8 mouse cellular contexts compared by ENCODE assay signal in the genomic region with DNA sequence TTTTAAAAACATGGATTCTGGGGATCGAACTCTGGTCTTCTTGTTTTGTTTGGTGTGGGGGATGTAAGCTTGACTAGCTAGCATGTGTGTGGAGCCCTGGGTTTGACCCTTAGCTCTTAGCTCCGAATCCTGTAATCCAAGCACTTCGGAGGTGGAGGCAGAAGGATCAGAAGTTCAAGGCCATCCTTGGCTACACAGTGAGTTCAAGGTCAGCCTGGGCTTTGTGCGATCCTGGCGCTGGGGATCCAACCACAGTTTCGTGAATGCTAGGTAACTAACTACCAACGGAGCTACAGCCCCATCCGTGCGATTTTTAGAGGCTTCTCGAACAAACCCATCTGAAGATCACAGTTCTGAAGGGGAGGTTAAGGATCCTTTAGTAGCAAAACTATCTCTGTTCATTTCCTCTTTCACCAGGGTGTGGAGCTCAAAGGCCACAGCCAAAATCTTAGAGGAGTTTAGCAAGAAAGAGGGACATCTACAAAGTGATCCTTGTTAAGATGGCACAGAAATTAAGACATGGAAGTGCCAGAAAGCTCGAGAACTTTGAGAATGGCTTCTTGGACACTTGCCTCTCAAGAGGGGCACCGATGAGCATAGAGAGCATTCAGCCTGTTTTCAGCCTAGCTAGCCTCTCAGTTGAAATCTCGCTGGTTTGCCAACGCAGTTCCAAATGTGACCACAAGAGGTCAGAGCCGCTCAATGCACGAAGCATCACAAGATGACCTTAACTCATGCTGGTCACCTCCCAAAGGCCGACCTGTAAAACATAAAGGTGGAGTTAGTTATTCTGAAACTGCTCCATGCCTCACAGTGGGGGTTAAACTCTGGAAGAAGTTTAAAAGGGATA.
A peak's percentile ranks its signal among the peaks of the same experiment; 100 is the strongest.
DNase-seq lines count a peak whose midpoint lies in the region; ATAC-seq lines count a peak whose summit lies in the region.

No protein-coding gene starts in this region.

- H3K9ac ChIP-seq in hindbrain, embryonic 16.5 days (ENCODE audit: low read depth, low read length), result no peak overlapping the region

- peak overlapping the region; percentile 45 for H3K4me2 ChIP-seq in hindbrain, embryonic 16.5 days (ENCODE audit: low read length)

- 0 out of 2 replicates have a peak overlapping the region, but pooled peaks have one; percentile 7 for H3K4me3 ChIP-seq in hindbrain, embryonic 16.5 days (ENCODE audit: low read length)

- peak; percentile 87 for DNase-seq in NIH3T3 (ENCODE audit: low read depth)
- DNase-seq in cerebellum, postnatal 10 days, result peak; percentile 94 to 95
- peak; percentile 87 for DNase-seq in gastrocnemius, adult 18-20 months (ENCODE audit: low spot score)
- DNase-seq in layer of hippocampus, postnatal 36 days, result peak; percentile 78 to 83
- peak; percentile 79 to 91 for DNase-seq in lung, postnatal 4 days
- peak; percentile 81 for DNase-seq in retina, postnatal 1 day
- peak; percentile 83 to 90 for DNase-seq in thymus, postnatal 36 days

- H3K4me1 ChIP-seq in hindbrain, embryonic 16.5 days (ENCODE audit: control insufficient read depth, insufficient read depth, low read depth, low read length), result no peaks in the 10 kb centered on the region

- H3K9me3 ChIP-seq in hindbrain, embryonic 16.5 days (ENCODE audit: control insufficient read depth, low read length), result no peaks in the 10 kb centered on the region

- ATAC-seq in hindbrain, embryonic 16.5 days, result peak; percentile 87

- no peaks in the 10 kb centered on the region for H3K36me3 ChIP-seq in hindbrain, embryonic 16.5 days (ENCODE audit: control insufficient read depth, insufficient read depth, low read length)

- H3K27me3 ChIP-seq in hindbrain, embryonic 16.5 days (replicated peaks; ENCODE audit: control insufficient read depth, insufficient read depth, low read length), result no peaks in the 10 kb centered on the region

- 50% methylated on average over 17 of the region's 17 CpGs for WGBS in hindbrain, embryonic 16.5 days

- no peak overlapping the region for H3K27ac ChIP-seq in hindbrain, embryonic 16.5 days (ENCODE audit: low read depth, low read length)
